Mouse (Mus musculus) ES-Bruce4 (cell line): Measurements from ENCODE around the gene Riok1. TPM values are rescaled to one million over a fixed set of nuclear protein-coding genes. Genes with fewer than 3 reads are reported as not detected.

Experiments used
- H3K27ac ChIP-seq: 2 replicates; pipeline ENCODE4 v1.5.1; 2012; ENCODE audit warnings: low read length, inconsistent platforms; ENCODE audit not compliant: insufficient read depth
- H3K27me3 ChIP-seq: 2 replicates; pipeline ENCODE4 v1.6.1; 2012; ENCODE audit warnings: mild to moderate bottlenecking, low read length, inconsistent platforms; ENCODE audit not compliant: control insufficient read depth, poor library complexity, insufficient read depth, severe bottlenecking
- H3K36me3 ChIP-seq: 2 replicates; pipeline ENCODE4 v1.6.1; 2012; ENCODE audit warnings: inconsistent platforms, mild to moderate bottlenecking, low read length, moderate library complexity; ENCODE audit not compliant: control insufficient read depth, poor library complexity, insufficient read depth, severe bottlenecking
- H3K4me1 ChIP-seq: one replicate; pipeline ENCODE4 v1.8.1; 2011; ENCODE audit warnings: low read length; ENCODE audit not compliant: control insufficient read depth, insufficient read depth
- H3K4me3 ChIP-seq: 2 replicates; pipeline ENCODE4 v1.5.1; 2011; ENCODE audit warnings: low read depth, mild to moderate bottlenecking, low read length
- H3K9ac ChIP-seq: 2 replicates; pipeline ENCODE4 v1.6.1; 2012; ENCODE audit warnings: low read depth, mild to moderate bottlenecking, inconsistent platforms; ENCODE audit not compliant: poor library complexity, severe bottlenecking
- H3K9me3 ChIP-seq: replicated peaks from 2 replicates; pipeline ENCODE4 v1.6.1; 2012; ENCODE audit warnings: mild to moderate bottlenecking, low read length, inconsistent platforms; ENCODE audit not compliant: control insufficient read depth, poor library complexity, insufficient read depth, severe bottlenecking
- CTCF ChIP-seq: IDR thresholded peaks from one replicate; pipeline ENCODE4 v1.8.1; 2011; ENCODE audit warnings: low read depth, low read length
- EP300 ChIP-seq: IDR thresholded peaks from 2 replicates; pipeline ENCODE4 v1.6.1; 2011; ENCODE audit warnings: low read depth, low read length; ENCODE audit not compliant: insufficient read depth
- POLR2A ChIP-seq: IDR thresholded peaks from one replicate; pipeline ENCODE4 v1.8.1; 2011; ENCODE audit warnings: low read length; ENCODE audit not compliant: insufficient read depth
- polyA plus RNA-seq: library from polyadenylated mRNA; stranded (reverse); fragments of >200 nt; gene quantifications from 2 replicates; pipeline ENCODE4 v1.2.4, GENCODE M21; 2011; ENCODE audit warnings: low read depth; ENCODE audit not compliant: missing spikeins, insufficient read depth, insufficient read length

The Riok1 gene
- 41.9 and 47.5 TPM in 2 replicates for polyA plus RNA-seq

DNA sequence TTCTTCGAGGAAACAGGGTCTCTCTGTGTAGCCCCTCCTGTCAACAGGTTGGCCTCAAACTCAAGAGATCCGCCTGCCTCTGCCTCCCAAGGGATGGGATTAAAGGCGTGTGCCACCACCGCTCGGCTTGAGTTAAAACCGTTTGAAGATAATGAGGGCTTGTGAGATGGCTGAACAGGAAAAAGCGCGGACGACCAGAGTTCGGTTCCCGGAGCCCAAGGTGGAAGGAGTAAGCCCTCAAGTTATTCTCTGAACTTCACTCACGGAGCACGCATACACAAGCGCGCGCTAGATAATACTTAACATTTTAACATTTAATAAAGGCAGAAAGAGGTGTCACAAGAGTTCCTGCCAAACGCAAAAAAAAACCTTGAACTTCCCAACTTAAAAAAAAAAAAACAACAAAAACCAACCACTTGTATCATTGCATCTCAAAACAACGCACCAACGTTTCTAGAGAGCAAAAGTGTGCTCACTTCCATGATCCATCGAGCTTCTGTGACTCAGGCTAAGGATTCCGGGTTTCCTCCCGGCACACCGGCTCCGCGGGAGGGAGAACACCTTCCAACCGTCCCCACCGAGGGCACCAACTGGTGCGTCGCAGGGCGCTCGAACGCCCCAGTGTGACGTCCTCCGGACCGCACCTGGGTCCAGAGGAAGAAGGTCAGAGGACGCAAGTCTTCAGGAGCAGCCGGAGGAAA, at the start of gene Riok1:
TSS of gene Riok1 (plus strand) at position 653 of the 701 bp plus-strand sequence.
- no peak for TF ChIP-seq POLR2A
- TF ChIP-seq EP300, result no peak
- TF ChIP-seq CTCF, result no peak
- no peaks in the 10 kb centered on the region for H3K4me1 ChIP-seq
- peak within 1 kb of the TSS; percentile 75 for H3K9ac ChIP-seq
- no peak within 1 kb of the TSS for H3K27ac ChIP-seq
- no peaks in the 10 kb centered on the region for H3K27me3 ChIP-seq
- peak within 1 kb of the TSS; percentile 82 for H3K4me3 ChIP-seq
- H3K36me3 ChIP-seq, result peaks cover 11% of the 10 kb centered on the region; the same call in 1 of the 2 replicates
- H3K9me3 ChIP-seq, result no peaks in the 10 kb centered on the region

DNA sequence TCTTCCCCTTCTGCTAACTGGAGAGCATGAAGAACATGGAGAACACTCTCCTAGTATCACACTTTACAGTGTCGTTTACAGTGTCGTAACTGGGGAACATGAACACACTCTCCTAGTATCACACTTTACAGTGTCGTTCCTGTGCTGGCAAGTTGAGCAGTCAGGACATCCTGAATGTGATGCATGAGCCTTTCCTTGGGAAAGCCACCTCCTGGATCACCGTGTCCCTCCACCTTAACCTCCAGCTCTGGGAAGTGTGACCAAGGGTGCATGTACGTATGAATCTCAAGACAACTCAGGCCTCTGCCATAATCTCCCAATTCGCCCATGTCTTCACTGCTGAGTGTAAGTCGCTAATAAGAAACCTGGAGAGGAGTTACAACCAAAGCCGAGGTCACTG, 47.1 kb upstream of the Riok1 start:
- no peak overlapping the region for H3K4me3 ChIP-seq
- no peak overlapping the region for H3K27ac ChIP-seq
- no peaks in the 10 kb centered on the region for H3K9me3 ChIP-seq
- H3K36me3 ChIP-seq, result peaks cover 62% of the 10 kb centered on the region
- TF ChIP-seq POLR2A (no peak), EP300 (no peak), CTCF (no peak)
- no peaks in the 10 kb centered on the region for H3K4me1 ChIP-seq
- no peak overlapping the region for H3K9ac ChIP-seq
- no peaks in the 10 kb centered on the region for H3K27me3 ChIP-seq

DNA sequence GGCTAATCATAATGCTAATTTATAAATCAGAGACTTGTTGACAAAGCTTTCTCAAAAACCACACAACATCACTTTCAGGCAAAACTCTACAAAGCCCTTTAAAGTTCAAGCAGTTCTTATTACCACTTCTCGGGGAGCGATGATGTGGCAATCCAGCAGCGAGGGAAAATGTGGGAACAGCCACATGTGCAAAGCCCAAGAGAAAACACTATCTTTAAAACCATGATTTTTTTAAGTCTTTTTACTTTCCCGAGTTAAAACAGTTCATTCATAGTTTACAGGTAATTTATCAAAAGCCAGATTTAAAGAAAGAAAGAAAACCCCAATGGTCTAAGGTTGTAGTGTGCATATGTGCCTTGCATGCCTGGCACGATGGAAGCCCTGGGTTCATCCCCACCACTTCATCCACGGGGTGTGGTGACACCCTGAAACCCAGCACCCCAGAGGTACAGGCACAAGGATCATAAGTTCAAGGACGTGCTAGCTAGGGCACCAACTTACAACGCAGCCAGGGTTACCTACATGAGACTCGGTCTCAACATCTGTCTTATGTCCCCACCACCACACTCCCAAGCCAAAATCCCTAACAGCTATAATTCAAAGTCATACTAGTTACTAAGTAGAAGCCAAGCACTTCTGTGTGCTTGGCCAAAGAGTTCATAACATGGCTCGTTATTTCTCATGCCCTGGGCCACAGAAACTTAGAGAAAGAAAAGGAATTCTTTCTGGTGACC, 44.0 kb upstream of the Riok1 start:
- Histone ChIP-seq H3K27ac (no peak overlapping the region), H3K9me3 (no peaks in the 10 kb centered on the region), H3K27me3 (no peaks in the 10 kb centered on the region), H3K4me1 (no peaks in the 10 kb centered on the region), H3K9ac (peak overlapping the region; percentile 99), H3K36me3 (peaks cover 34% of the 10 kb centered on the region), H3K4me3 (peak overlapping the region; percentile 76)
- TF ChIP-seq EP300, result no peak
- no peak for TF ChIP-seq POLR2A
- TF ChIP-seq CTCF, result no peak

DNA sequence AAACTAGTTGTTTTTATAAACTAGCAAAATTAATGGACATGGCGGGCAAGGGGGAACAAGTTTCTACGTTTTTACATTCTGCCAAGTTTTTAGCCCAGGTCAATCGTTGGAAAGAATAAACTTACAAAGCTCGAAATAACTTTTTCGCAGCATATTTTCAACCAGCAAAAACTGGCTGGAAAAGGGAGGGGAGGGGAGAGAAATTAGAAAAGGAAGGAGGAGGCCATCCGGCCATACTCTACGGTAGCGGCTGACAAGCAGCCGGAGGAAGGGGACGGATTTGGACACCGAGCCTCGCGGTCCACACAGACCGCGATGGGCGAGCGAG, 43.5 kb upstream of the Riok1 start:
- Histone ChIP-seq H3K27ac (no peak overlapping the region), H3K9ac (peak overlapping the region; percentile 99), H3K9me3 (no peaks in the 10 kb centered on the region), H3K36me3 (peaks cover 28% of the 10 kb centered on the region), H3K4me1 (no peaks in the 10 kb centered on the region), H3K4me3 (peak overlapping the region; percentile 95), H3K27me3 (no peaks in the 10 kb centered on the region)
- TF ChIP-seq EP300 (no peak), POLR2A (no peak), CTCF (no peak)

DNA sequence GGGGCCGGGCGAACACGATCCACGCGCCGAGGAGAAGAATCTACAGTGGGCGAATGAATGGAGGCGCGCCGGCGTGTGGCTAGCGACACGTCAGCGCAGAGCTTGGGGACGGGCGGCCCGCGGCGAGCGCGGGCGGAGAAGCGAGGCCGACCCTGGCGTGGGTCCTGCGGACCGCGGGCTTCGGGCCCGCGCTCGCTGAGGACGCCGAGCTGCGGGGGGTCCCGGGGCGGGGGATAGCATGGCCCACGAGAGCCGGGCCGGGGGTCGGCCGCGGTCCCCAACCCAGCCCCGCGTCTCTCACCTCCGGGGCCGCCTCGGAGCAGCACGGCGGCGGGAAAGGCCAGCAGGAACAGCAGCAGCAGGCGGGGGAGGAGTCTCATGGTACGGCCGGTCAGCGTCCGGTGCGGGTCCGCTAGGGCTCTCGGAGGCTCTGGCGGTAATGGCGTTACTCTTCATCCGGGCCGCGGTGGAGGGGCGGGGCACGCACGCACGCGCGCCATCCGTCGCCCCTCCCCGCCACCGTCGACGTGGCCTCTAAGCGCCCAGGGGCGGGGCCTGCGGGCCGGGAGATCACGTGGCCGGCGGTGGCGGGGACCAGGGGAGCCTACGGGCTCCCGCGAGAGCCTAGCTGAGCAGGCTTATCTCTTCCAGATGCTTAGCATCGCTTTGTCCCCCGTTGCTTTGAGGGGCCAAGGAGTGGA, 42.9 kb upstream of the Riok1 start, which contains the start of gene Ssr1:
TSS of gene Ssr1 (minus strand) at position 514 of the 701 bp plus-strand sequence.
- H3K27me3 ChIP-seq, result no peaks in the 10 kb centered on the region
- peak within 1 kb of the TSS; percentile 95 for H3K4me3 ChIP-seq
- H3K9ac ChIP-seq, result peak within 1 kb of the TSS; percentile 99
- no peaks in the 10 kb centered on the region for H3K9me3 ChIP-seq
- TF ChIP-seq EP300 (no peak), POLR2A (peak; percentile 60), CTCF (no peak)
- no peaks in the 10 kb centered on the region for H3K4me1 ChIP-seq
- H3K36me3 ChIP-seq, result peaks cover 23% of the 10 kb centered on the region
- no peak within 1 kb of the TSS for H3K27ac ChIP-seq
